Mouse (Mus musculus): ENCODE results near the gene Scimp.

- TF ChIP-seq POLR2A (IDR thresholded peaks at IDR 0.05; ENCODE audit: borderline replicate concordance, extremely low read depth, low read depth, low read length) (no peak), CTCF (IDR thresholded peaks at IDR 0.05; ENCODE audit: insufficient read depth, low read length) (no peak)
Measured at GRCm38 (mm10) chr11:70811471-70812240, 730 bp downstream of the Scimp start.

All from lung, adult 2 months (tissue).